Mouse (Mus musculus) heart, embryonic 12.5 days (tissue): Measurements from ENCODE around the gene Ccndbp1. TPM values are rescaled to one million over a fixed set of nuclear protein-coding genes. Genes with fewer than 3 reads are reported as not detected.

Source experiments
- ATAC-seq: fragments of 200-750 bp; cut with Nextera tagmentation; 2 replicates; pipeline ENCODE4 v1.8.0; 2017; ENCODE audit warnings: moderate TSS enrichment, moderate library complexity; ENCODE audit not compliant: insufficient number of reproducible peaks, low FRiP score
- H3K27ac ChIP-seq: fragments of 300-500 bp; sonication (generic); 2 replicates; pipeline ENCODE4 v1.5.1; 2016; ENCODE audit warnings: mild to moderate bottlenecking, moderate library complexity; ENCODE audit not compliant: poor library complexity, severe bottlenecking
- H3K27me3 ChIP-seq: fragments of 300-500 bp; sonication (generic); replicated peaks from 2 replicates; pipeline ENCODE4 v1.6.1; 2016; ENCODE audit warnings: mild to moderate bottlenecking, moderate library complexity
- H3K36me3 ChIP-seq: fragments of 300-500 bp; sonication (generic); 2 replicates; pipeline ENCODE4 v1.6.1; 2016; ENCODE audit warnings: mild to moderate bottlenecking, moderate library complexity
- H3K4me1 ChIP-seq: fragments of 300-500 bp; sonication (generic); replicated peaks from 2 replicates; pipeline ENCODE4 v1.6.1; 2016; ENCODE audit warnings: mild to moderate bottlenecking
- H3K4me2 ChIP-seq: fragments of 300-500 bp; sonication (generic); 2 replicates; pipeline ENCODE4 v1.6.1; 2016; ENCODE audit warnings: mild to moderate bottlenecking, moderate library complexity
- H3K4me3 ChIP-seq: fragments of 300-500 bp; sonication (generic); 2 replicates; pipeline ENCODE4 v1.5.1; 2016; ENCODE audit warnings: mild to moderate bottlenecking
- H3K9ac ChIP-seq: fragments of 300-500 bp; sonication (generic); 2 replicates; pipeline ENCODE4 v1.6.1; 2016; ENCODE audit warnings: mild to moderate bottlenecking, moderate library complexity
- H3K9me3 ChIP-seq: fragments of 300-500 bp; sonication (generic); replicated peaks from 2 replicates; pipeline ENCODE4 v1.6.1; 2016; ENCODE audit warnings: mild to moderate bottlenecking, moderate library complexity
- WGBS: fragments of 180-500 bp; shearing (Covaris S2); methylation state at CpG from one replicate; pipeline ENCODE4 v1.1.7; 2016; 5-methylcytosine and 5-hydroxymethylcytosine counted together
- polyA plus RNA-seq: library from polyadenylated mRNA; unstranded; fragments of >200 nt; fragmentation: Nextera tagmentation; extraction: Ambion mirVana; gene quantifications from 2 replicates; pipeline ENCODE4 v1.2.1, GENCODE M21; 2016

Gene Ccndbp1
- polyA plus RNA-seq, 1 experiment from 2014 or later: 38.1 TPM

- H3K9me3 ChIP-seq: no peaks in the 10 kb centered on the region
- H3K36me3 ChIP-seq: no peaks in the 10 kb centered on the region
- H3K9ac ChIP-seq: no peak overlapping the region
- H3K4me1 ChIP-seq: no peaks in the 10 kb centered on the region
- H3K4me3 ChIP-seq: no peak overlapping the region
- H3K4me2 ChIP-seq: no peak overlapping the region
- H3K27ac ChIP-seq: no peak overlapping the region
- ATAC-seq: no peak
- no peaks in the 10 kb centered on the region for H3K27me3 ChIP-seq
- 62% methylated on average over 2 of the region's 2 CpGs for WGBS
Measured at GRCm38 (mm10) chr2:121003586-121003985, 4.6 kb upstream of the Ccndbp1 start.

GRCm38 (mm10) chr2:121004018-121004811, 4.0 kb upstream of the Ccndbp1 start:
- H3K27ac ChIP-seq: no peak overlapping the region
- WGBS: 81% methylated on average over 7 of the region's 7 CpGs

DNA sequence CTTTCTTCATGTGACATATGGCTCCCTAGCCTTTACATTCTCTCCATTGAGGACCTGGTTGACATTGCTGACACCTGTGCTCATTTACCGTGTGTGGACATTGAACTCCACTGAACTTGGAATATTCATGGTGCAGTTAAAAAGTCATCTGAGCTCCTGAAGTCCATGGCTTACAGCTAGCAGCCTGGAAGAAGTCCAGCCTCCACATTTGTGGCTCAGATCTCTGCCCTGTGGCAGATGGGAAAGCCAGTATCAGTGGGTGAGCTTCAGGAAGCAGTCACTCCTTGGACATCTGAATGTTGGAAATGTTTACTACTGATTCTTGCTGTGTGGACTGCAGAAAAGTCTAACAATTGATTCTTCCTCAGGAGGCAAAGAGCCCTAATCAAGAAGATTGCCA, 1.2 kb upstream of the Ccndbp1 start:
- no peak for ATAC-seq
- H3K9me3 ChIP-seq: no peaks in the 10 kb centered on the region
- H3K4me3 ChIP-seq: no peak overlapping the region
- whole genome bisulfite sequencing: 79% methylated on average over 1 of the region's 1 CpGs
- H3K4me1 ChIP-seq: peaks cover 7% of the 10 kb centered on the region
- H3K4me2 ChIP-seq: no peak overlapping the region
- H3K27me3 ChIP-seq: no peaks in the 10 kb centered on the region
- H3K27ac ChIP-seq: no peak overlapping the region
- H3K9ac ChIP-seq: no peak overlapping the region
- peaks cover 7% of the 10 kb centered on the region; the same call in 1 of the 2 replicates for H3K36me3 ChIP-seq

More at GRCm38 (mm10) chr2:121004018-121004811, 4.0 kb upstream of the Ccndbp1 start:
- H3K27me3 ChIP-seq: no peaks in the 10 kb centered on the region
- no peaks in the 10 kb centered on the region for H3K9me3 ChIP-seq
- H3K9ac ChIP-seq: no peak overlapping the region
- H3K4me2 ChIP-seq: no peak overlapping the region
- H3K4me3 ChIP-seq: no peak overlapping the region
- no peak for ATAC-seq
- peaks cover 5% of the 10 kb centered on the region for H3K4me1 ChIP-seq
- H3K36me3 ChIP-seq: no peaks in the 10 kb centered on the region

- Histone ChIP-seq H3K4me2 (peak overlapping the region; percentile 95), H3K4me3 (peak overlapping the region; percentile 87), H3K27ac (peak overlapping the region; percentile 30; the same call in 1 of the 2 replicates), H3K4me1 (peaks cover 7% of the 10 kb centered on the region), H3K36me3 (peaks cover 19% of the 10 kb centered on the region), H3K9me3 (no peaks in the 10 kb centered on the region), H3K27me3 (no peaks in the 10 kb centered on the region), H3K9ac (peak overlapping the region; percentile 78)
- ATAC-seq: peak; percentile 34; the same call in 1 of the 2 replicates
- WGBS: 1% methylated on average over 12 of the region's 12 CpGs
Measured at GRCm38 (mm10) chr2:121008664-121009007, 433 bp downstream of the Ccndbp1 start.

- H3K9ac ChIP-seq: peak overlapping the region; percentile 78
- H3K27ac ChIP-seq: no peak overlapping the region
- no peak for ATAC-seq
- H3K4me1 ChIP-seq: peaks cover 7% of the 10 kb centered on the region
- H3K36me3 ChIP-seq: peaks cover 21% of the 10 kb centered on the region
- no peaks in the 10 kb centered on the region for H3K9me3 ChIP-seq
- peak overlapping the region; percentile 87 for H3K4me3 ChIP-seq
- H3K4me2 ChIP-seq: peak overlapping the region; percentile 95
- 20% methylated on average over 5 of the region's 5 CpGs for WGBS
- H3K27me3 ChIP-seq: no peaks in the 10 kb centered on the region
Measured at GRCm38 (mm10) chr2:121009071-121009677, 971 bp downstream of the Ccndbp1 start.

- peaks cover 36% of the 10 kb centered on the region for H3K36me3 ChIP-seq
- no peaks in the 10 kb centered on the region for H3K9me3 ChIP-seq
- H3K4me2 ChIP-seq: no peak overlapping the region
- no peak overlapping the region for H3K4me3 ChIP-seq
- no peak for ATAC-seq
- H3K27ac ChIP-seq: no peak overlapping the region
- WGBS: 86% methylated on average over 9 of the region's 9 CpGs
- H3K27me3 ChIP-seq: no peaks in the 10 kb centered on the region
- H3K4me1 ChIP-seq: peaks cover 7% of the 10 kb centered on the region
- no peak overlapping the region for H3K9ac ChIP-seq
Measured at GRCm38 (mm10) chr2:121012676-121013075, 4.5 kb downstream of the Ccndbp1 start.

GRCm38 (mm10) chr2:121015507-121015906, 7.3 kb downstream of the Ccndbp1 start:
- H3K27ac ChIP-seq: no peak overlapping the region
- WGBS: 79% methylated on average over 2 of the region's 2 CpGs
- peaks cover 40% of the 10 kb centered on the region for H3K36me3 ChIP-seq
- H3K27me3 ChIP-seq: no peaks in the 10 kb centered on the region
- H3K4me3 ChIP-seq: no peak overlapping the region
- H3K9ac ChIP-seq: no peak overlapping the region
- no peak overlapping the region for H3K4me2 ChIP-seq
- no peaks in the 10 kb centered on the region for H3K4me1 ChIP-seq
- no peaks in the 10 kb centered on the region for H3K9me3 ChIP-seq
- ATAC-seq: no peak

DNA sequence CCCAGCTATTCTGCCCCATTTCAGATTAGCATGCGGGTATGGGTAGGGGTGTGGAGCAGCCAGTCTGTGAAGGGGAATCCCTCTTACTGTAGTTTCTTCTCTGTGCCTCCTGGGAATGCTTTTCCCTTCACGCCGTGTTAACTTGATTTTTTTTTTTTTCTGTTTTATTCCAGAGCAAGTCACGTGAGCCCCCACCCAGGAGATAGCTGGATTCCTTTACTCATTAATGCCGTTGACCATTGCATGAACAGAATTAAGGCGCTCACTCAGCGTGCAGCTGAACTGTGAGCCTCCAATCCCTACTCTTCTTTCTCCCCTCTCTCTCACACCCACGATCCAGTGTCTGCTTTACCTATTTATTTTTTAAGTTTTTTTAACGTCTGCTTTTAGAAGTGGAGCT, 8.0 kb downstream of the Ccndbp1 start:
- no peaks in the 10 kb centered on the region for H3K27me3 ChIP-seq
- H3K27ac ChIP-seq: no peak overlapping the region
- ATAC-seq: no peak
- 82% methylated on average over 9 of the region's 9 CpGs for WGBS
- no peak overlapping the region for H3K9ac ChIP-seq
- no peak overlapping the region for H3K4me3 ChIP-seq
- no peaks in the 10 kb centered on the region for H3K9me3 ChIP-seq
- no peaks in the 10 kb centered on the region for H3K4me1 ChIP-seq
- no peak overlapping the region for H3K4me2 ChIP-seq
- peaks cover 37% of the 10 kb centered on the region for H3K36me3 ChIP-seq

GRCm38 (mm10) chr2:121017151-121017550, 8.9 kb downstream of the Ccndbp1 start:
- no peak overlapping the region for H3K9ac ChIP-seq
- peaks cover 30% of the 10 kb centered on the region for H3K36me3 ChIP-seq
- no peak overlapping the region for H3K4me3 ChIP-seq
- ATAC-seq: no peak
- no peaks in the 10 kb centered on the region for H3K4me1 ChIP-seq
- no peak overlapping the region for H3K4me2 ChIP-seq
- 74% methylated on average over 1 of the region's 1 CpGs for WGBS
- H3K9me3 ChIP-seq: no peaks in the 10 kb centered on the region
- H3K27ac ChIP-seq: no peak overlapping the region
- H3K27me3 ChIP-seq: no peaks in the 10 kb centered on the region

GRCm38 (mm10) chr2:121022918-121023317, 14.7 kb downstream of the Ccndbp1 start:
- H3K36me3 ChIP-seq: peaks cover 1% of the 10 kb centered on the region
- ATAC-seq: no peak
- no peaks in the 10 kb centered on the region for H3K9me3 ChIP-seq
- no peak overlapping the region for H3K9ac ChIP-seq
- H3K4me1 ChIP-seq: no peaks in the 10 kb centered on the region
- no peak overlapping the region for H3K4me3 ChIP-seq
- H3K27me3 ChIP-seq: no peaks in the 10 kb centered on the region
- WGBS: 68% methylated on average over 5 of the region's 5 CpGs
- no peak overlapping the region for H3K4me2 ChIP-seq
- no peak overlapping the region for H3K27ac ChIP-seq

DNA sequence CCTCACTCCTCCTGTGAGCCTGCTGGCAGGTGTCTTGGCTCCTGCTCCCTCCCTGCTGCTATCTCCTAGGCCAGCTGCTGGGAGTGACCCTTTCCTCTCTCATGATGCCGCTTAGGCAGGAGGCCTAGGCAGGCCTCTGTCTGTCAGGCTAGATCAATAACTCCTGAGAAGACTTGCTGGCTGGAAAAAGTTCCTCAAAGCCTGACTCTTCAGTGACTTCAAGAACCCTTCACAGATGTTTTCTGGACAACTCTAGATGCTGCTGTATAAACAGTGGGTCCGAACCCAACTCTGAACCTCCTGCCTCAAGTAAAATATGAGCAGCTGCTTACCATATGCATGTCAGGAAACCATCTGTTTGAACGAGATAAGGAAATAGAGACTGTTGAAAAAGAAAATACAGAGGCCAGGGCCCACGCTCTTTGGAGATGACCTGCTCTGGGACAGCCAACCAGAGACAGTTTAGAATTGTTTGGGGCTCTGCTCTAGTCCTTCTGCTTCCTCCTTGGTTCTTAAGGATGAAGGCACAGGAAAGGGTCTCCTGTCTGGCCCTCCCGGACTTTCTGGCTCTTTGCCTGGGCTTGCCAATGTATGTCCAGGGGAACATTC, 28.6 kb downstream of the Ccndbp1 start, which contains the start of gene Epb42:
TSS of gene Epb42 (minus strand) at position 340 of the 609 bp plus-strand sequence.
- ATAC-seq: peak; percentile 95
- H3K4me2 ChIP-seq: no peak within 1 kb of the TSS

More for the DNA sequence above, 28.6 kb downstream of the Ccndbp1 start, which contains the start of gene Epb42:
- Histone ChIP-seq H3K9ac (no peak within 1 kb of the TSS), H3K4me1 (no peaks in the 10 kb centered on the region), H3K27ac (peak within 1 kb of the TSS; percentile 60), H3K27me3 (no peaks in the 10 kb centered on the region), H3K9me3 (no peaks in the 10 kb centered on the region), H3K36me3 (no peaks in the 10 kb centered on the region), H3K4me3 (peak within 1 kb of the TSS; percentile 25)
- 27% methylated on average over 5 of the region's 5 CpGs for WGBS
